Mouse (Mus musculus) small intestine, adult 2 months (tissue): ENCODE results near the gene Cdh5.

ENCODE experiments used
- CTCF ChIP-seq: fragments of 200-500 bp; IDR thresholded peaks from 2 replicates; pipeline ENCODE4 v1.5.1; 2012; ENCODE audit warnings: low read depth, mild to moderate bottlenecking, control low read depth, inconsistent platforms, low read length, moderate library complexity, mixed read lengths; ENCODE audit not compliant: insufficient replicate concordance, insufficient read length; ENCODE audit errors: extremely low read depth
- POLR2A ChIP-seq: fragments of 200-500 bp; IDR thresholded peaks from 2 replicates; pipeline ENCODE4 v1.6.1; 2012; ENCODE audit warnings: low read depth, mild to moderate bottlenecking, control low read depth, inconsistent platforms, low read length, moderate library complexity

GRCm38 (mm10) chr8:104075079-104075478 lies 26.3 kb upstream of the Cdh5 start:
- no peak for TF ChIP-seq POLR2A
- TF ChIP-seq CTCF = no peak
